Mouse (Mus musculus): ENCODE measurements around the gene Gm20388. TPM values are rescaled to one million over a fixed set of nuclear protein-coding genes. Genes with fewer than 3 reads are reported as not detected.

The Gm20388 gene
- polyA plus RNA-seq, 1 experiment from 2014 or later, result not detected

DNA sequence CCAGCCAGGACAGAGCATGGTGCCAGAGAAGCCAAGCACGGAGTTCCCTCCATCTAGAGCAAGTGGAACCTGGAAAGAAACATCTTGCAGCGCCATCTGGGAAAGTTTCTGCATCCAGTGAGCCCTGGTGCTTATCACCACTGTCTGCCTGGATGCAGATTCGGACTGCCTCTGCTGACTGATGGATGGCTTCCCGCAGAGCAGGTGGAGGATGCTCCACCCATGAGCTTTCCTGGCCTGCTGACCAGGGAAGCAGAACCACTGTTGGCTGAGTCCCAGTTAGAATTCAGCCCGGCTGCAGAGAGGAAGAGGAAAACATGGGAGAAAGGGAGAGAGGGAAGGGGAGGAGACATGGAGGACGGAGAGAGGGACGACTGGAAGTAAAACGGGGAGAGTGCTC lies 777.1 kb downstream of the Gm20388 start:
- Histone ChIP-seq H3K4me2 (no peak overlapping the region), H3K27me3 (peaks cover 3% of the 10 kb centered on the region; the same call in 1 of the 2 replicates), H3K9me3 (no peaks in the 10 kb centered on the region), H3K4me1 (peaks cover 30% of the 10 kb centered on the region), H3K4me3 (no peak overlapping the region), H3K27ac (no peak overlapping the region), H3K36me3 (no peaks in the 10 kb centered on the region), H3K9ac (no peak overlapping the region)
- WGBS, result 80% methylated on average over 8 of the region's 8 CpGs
- ATAC-seq (ENCODE audit: insufficient number of reproducible peaks, insufficient read depth, low FRiP score, low TSS enrichment, low read depth), result no peak

DNA sequence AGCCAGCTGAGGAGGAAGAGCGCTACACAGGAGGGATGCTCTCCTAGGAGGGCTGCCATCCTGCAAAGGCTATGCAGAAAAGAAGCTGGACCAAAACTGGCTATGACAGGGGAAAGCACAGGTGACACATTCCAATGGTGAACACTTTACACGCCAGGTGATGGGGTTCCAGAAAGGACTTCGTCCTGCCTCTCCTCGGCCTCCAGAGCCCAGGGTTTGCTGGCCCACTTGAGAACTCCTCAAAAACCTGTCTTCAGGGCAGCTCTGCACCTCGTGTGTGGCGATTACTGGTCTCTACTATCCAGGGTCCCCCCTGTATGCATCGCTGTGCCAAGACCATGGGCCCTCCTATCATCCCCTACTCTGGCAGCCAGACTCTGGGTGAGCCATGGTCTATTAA lies 777.9 kb downstream of the Gm20388 start:
- peaks cover 30% of the 10 kb centered on the region for H3K4me1 ChIP-seq
- 86% methylated on average over 7 of the region's 7 CpGs for WGBS

DNA sequence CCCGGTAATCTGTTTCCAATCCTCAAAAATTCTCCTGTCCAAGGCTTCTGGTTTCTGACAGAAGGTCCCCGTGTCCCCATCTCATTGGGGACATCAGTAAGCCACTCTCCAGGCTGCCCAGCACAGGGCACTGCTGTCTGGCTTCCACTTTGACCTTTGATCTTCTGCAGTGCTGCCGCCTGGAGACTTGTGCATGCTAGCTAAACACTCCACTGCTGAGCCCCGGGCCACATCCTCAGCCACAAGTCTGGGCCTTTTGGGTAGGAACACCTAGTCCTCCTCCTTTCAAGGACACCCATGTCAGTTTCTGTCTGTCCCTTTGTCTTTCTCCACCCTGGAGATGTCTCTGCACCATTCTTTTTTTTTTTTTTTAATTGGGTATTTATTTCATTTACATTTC lies 782.3 kb downstream of the Gm20388 start:
- no peaks in the 10 kb centered on the region for H3K36me3 ChIP-seq
- H3K4me1 ChIP-seq, result peaks cover 8% of the 10 kb centered on the region
- H3K27me3 ChIP-seq, result no peaks in the 10 kb centered on the region; the same call in 1 of the 2 replicates
- H3K9me3 ChIP-seq, result no peaks in the 10 kb centered on the region
- H3K27ac ChIP-seq, result no peak overlapping the region
- no peak overlapping the region for H3K4me3 ChIP-seq
- no peak for ATAC-seq (ENCODE audit: insufficient number of reproducible peaks, insufficient read depth, low FRiP score, low TSS enrichment, low read depth)
- 48% methylated on average over 4 of the region's 4 CpGs for WGBS
- no peak overlapping the region for H3K9ac ChIP-seq
- H3K4me2 ChIP-seq, result no peak overlapping the region

More for the DNA sequence above, 777.9 kb downstream of the Gm20388 start:
- Histone ChIP-seq H3K36me3 (no peaks in the 10 kb centered on the region), H3K4me3 (no peak overlapping the region), H3K9me3 (no peaks in the 10 kb centered on the region), H3K27ac (no peak overlapping the region), H3K4me2 (no peak overlapping the region), H3K27me3 (no peaks in the 10 kb centered on the region; the same call in 1 of the 2 replicates), H3K9ac (no peak overlapping the region)
- ATAC-seq (ENCODE audit: insufficient number of reproducible peaks, insufficient read depth, low FRiP score, low TSS enrichment, low read depth), result no peak

DNA sequence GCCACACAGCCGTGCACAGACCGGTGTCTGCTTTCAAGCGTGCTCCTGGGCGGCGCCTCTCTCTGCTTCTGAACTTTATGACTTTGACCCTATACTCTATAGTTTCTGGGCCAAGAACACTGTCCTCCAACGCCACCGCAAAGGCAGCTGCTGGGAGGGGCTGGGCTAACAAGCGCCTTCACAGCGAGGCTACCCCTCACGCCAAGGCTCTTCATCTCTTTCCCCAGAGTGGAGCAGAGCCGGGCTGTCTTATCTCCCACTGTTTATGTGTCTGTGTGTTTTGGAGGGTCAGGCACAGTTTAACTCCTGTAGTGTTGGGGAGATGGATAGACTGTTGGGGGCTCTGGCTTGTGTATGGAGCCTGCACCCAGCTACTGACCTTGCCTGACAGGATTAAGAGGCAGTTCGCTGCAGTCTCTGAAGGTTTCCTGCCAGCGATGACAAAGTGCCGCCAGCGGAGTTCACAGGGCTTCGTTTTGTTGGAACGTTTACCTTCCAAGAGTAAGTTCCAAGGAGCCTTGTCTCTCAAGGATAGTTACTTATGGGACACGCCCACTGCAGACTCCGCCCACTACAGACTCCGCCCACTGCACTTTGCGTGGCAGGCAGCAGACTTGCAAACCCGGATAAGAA lies 783.3 kb downstream of the Gm20388 start:
- no peak for ATAC-seq (ENCODE audit: insufficient number of reproducible peaks, insufficient read depth, low FRiP score, low TSS enrichment, low read depth)
- H3K4me1 ChIP-seq, result peaks cover 8% of the 10 kb centered on the region
- H3K4me3 ChIP-seq, result no peak overlapping the region
- no peaks in the 10 kb centered on the region for H3K9me3 ChIP-seq
- no peaks in the 10 kb centered on the region for H3K36me3 ChIP-seq
- H3K9ac ChIP-seq, result no peak overlapping the region
- no peak overlapping the region for H3K4me2 ChIP-seq
- no peaks in the 10 kb centered on the region; the same call in 1 of the 2 replicates for H3K27me3 ChIP-seq
- WGBS, result 52% methylated on average over 22 of the region's 22 CpGs
- no peak overlapping the region for H3K27ac ChIP-seq

- H3K27ac ChIP-seq, result no peak overlapping the region
- H3K4me3 ChIP-seq, result no peak overlapping the region
- H3K4me2 ChIP-seq, result no peak overlapping the region
- no peaks in the 10 kb centered on the region for H3K27me3 ChIP-seq
- peaks cover 8% of the 10 kb centered on the region for H3K4me1 ChIP-seq
- H3K36me3 ChIP-seq, result no peaks in the 10 kb centered on the region
- 50% methylated on average over 13 of the region's 13 CpGs for WGBS
- H3K9ac ChIP-seq, result no peak overlapping the region
- no peaks in the 10 kb centered on the region for H3K9me3 ChIP-seq
- ATAC-seq (ENCODE audit: insufficient number of reproducible peaks, insufficient read depth, low FRiP score, low TSS enrichment, low read depth), result no peak
Measured at GRCm38 (mm10) chr8:120696401-120697153, 785.9 kb downstream of the Gm20388 start.

- 75% methylated on average over 17 of the region's 17 CpGs for WGBS
- H3K27me3 ChIP-seq, result no peaks in the 10 kb centered on the region
- no peak for ATAC-seq (ENCODE audit: insufficient number of reproducible peaks, insufficient read depth, low FRiP score, low TSS enrichment, low read depth)
Measured at GRCm38 (mm10) chr8:120697154-120697978, 786.7 kb downstream of the Gm20388 start.

DNA sequence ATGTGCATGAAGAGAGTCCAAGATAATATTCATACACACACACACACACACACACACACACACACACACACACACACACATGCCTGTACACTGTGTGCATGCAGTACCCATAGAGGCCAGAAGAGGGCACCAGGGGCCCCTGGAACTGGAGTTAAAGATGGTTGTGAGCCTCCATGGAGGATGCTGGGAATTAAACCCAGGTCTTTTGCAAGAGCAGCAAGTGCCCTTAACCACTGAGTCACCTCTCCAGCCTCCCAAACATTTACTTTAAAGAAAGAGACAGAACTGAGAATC lies 787.3 kb downstream of the Gm20388 start:
- no peak overlapping the region for H3K4me3 ChIP-seq
- no peak overlapping the region for H3K4me2 ChIP-seq
- no peak overlapping the region for H3K27ac ChIP-seq
- no peak overlapping the region for H3K9ac ChIP-seq
- no peaks in the 10 kb centered on the region for H3K27me3 ChIP-seq
- ATAC-seq (ENCODE audit: insufficient number of reproducible peaks, insufficient read depth, low FRiP score, low TSS enrichment, low read depth), result no peak
- peaks cover 8% of the 10 kb centered on the region for H3K4me1 ChIP-seq
- no peaks in the 10 kb centered on the region for H3K36me3 ChIP-seq
- H3K9me3 ChIP-seq, result no peaks in the 10 kb centered on the region

More at GRCm38 (mm10) chr8:120697154-120697978, 786.7 kb downstream of the Gm20388 start:
- H3K9ac ChIP-seq, result no peak overlapping the region
- peaks cover 8% of the 10 kb centered on the region for H3K4me1 ChIP-seq
- H3K9me3 ChIP-seq, result no peaks in the 10 kb centered on the region
- no peak overlapping the region for H3K4me2 ChIP-seq
- H3K27ac ChIP-seq, result no peak overlapping the region
- no peak overlapping the region for H3K4me3 ChIP-seq
- no peaks in the 10 kb centered on the region for H3K36me3 ChIP-seq

- ATAC-seq (ENCODE audit: insufficient number of reproducible peaks, insufficient read depth, low FRiP score, low TSS enrichment, low read depth), result no peak
- Histone ChIP-seq H3K27me3 (no peaks in the 10 kb centered on the region), H3K36me3 (no peaks in the 10 kb centered on the region), H3K4me2 (no peak overlapping the region), H3K4me3 (no peak overlapping the region), H3K9me3 (no peaks in the 10 kb centered on the region), H3K4me1 (peaks cover 8% of the 10 kb centered on the region), H3K27ac (no peak overlapping the region), H3K9ac (no peak overlapping the region)
- 87% methylated on average over 7 of the region's 7 CpGs for WGBS
Measured at GRCm38 (mm10) chr8:120698426-120698825, 787.8 kb downstream of the Gm20388 start.

DNA sequence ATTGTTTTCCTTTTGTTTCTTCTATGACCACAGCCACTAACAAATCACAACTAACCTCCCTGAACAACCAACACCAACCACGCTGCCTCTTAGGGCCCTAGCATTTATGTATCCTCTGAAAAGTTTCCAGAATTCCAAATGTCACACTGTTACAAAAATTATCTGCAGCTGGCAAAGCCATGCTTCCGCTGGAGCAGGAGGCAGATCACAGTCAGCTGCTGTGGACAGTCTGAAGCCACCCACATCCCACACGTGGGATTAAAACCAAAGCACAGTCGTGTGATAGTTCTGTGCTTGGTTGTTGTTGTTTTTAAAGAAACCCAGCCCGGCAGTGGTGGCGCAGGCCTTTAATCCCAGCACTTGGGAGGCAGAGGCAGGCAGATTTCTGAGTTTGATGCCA lies 788.4 kb downstream of the Gm20388 start:
- no peaks in the 10 kb centered on the region for H3K36me3 ChIP-seq
- no peak overlapping the region for H3K4me3 ChIP-seq
- 0 out of 2 replicates have a peak overlapping the region, but pooled peaks have one; percentile 11 for H3K27ac ChIP-seq
- peaks cover 8% of the 10 kb centered on the region for H3K4me1 ChIP-seq
- ATAC-seq (ENCODE audit: insufficient number of reproducible peaks, insufficient read depth, low FRiP score, low TSS enrichment, low read depth), result no peak
- H3K9ac ChIP-seq, result no peak overlapping the region
- H3K27me3 ChIP-seq, result 0 out of 2 replicates have a peak, but pooled peaks cover 3% of the 10 kb centered on the region
- H3K4me2 ChIP-seq, result no peak overlapping the region
- H3K9me3 ChIP-seq, result no peaks in the 10 kb centered on the region
- WGBS, result 59% methylated on average over 6 of the region's 6 CpGs

- no peaks in the 10 kb centered on the region for H3K36me3 ChIP-seq
- H3K4me3 ChIP-seq, result no peak overlapping the region
- H3K4me1 ChIP-seq, result peaks cover 8% of the 10 kb centered on the region
- H3K4me2 ChIP-seq, result no peak overlapping the region
- H3K27ac ChIP-seq, result no peak overlapping the region
- ATAC-seq (ENCODE audit: insufficient number of reproducible peaks, insufficient read depth, low FRiP score, low TSS enrichment, low read depth), result no peak
- H3K27me3 ChIP-seq, result peaks cover 7% of the 10 kb centered on the region; the same call in 1 of the 2 replicates
- 55% methylated on average over 2 of the region's 2 CpGs for WGBS
- no peak overlapping the region for H3K9ac ChIP-seq
- H3K9me3 ChIP-seq, result no peaks in the 10 kb centered on the region
Measured at GRCm38 (mm10) chr8:120699565-120699964, 788.9 kb downstream of the Gm20388 start.

- Histone ChIP-seq H3K9me3 (no peaks in the 10 kb centered on the region), H3K27ac (no peak overlapping the region)
Measured at GRCm38 (mm10) chr8:120700053-120700452, 789.4 kb downstream of the Gm20388 start.

More at GRCm38 (mm10) chr8:120700053-120700452, 789.4 kb downstream of the Gm20388 start:
- ATAC-seq (ENCODE audit: insufficient number of reproducible peaks, insufficient read depth, low FRiP score, low TSS enrichment, low read depth), result no peak
- Histone ChIP-seq H3K4me1 (peaks cover 8% of the 10 kb centered on the region), H3K36me3 (no peaks in the 10 kb centered on the region), H3K4me3 (no peak overlapping the region), H3K4me2 (no peak overlapping the region), H3K9ac (no peak overlapping the region), H3K27me3 (peaks cover 10% of the 10 kb centered on the region; the same call in 1 of the 2 replicates)
- WGBS, result 83% methylated on average over 4 of the region's 4 CpGs
